Mouse (Mus musculus) lung, postnatal 36 days (tissue): ENCODE data around the gene Apol7c.
"Not testable (repeated sequence)": the region's sequence is repeated elsewhere in the genome, so short reads cannot be mapped to it uniquely, and the experiment has no call there.

Source experiments
- DNase-seq: peaks from one replicate; pipeline ENCODE4 v3.0.0; 2022; ENCODE audit warnings: mixed read lengths

Gene Apol7c

GRCm38 (mm10) chr15:77533216-77533615 lies at the start of gene Apol7c:
TSS of gene Apol7c (minus strand) at chr15:77533316.
- DNase-seq, result no peak

- peak; percentile 74 for DNase-seq
These were observed 48.6 kb upstream of the Apol7c start for GRCm38 (mm10) chr15:77581681-77582080.

GRCm38 (mm10) chr15:77579311-77579710 lies 46.2 kb upstream of the Apol7c start:
- no peak for DNase-seq

- DNase-seq, result no peak
These were observed 45.7 kb upstream of the Apol7c start for GRCm38 (mm10) chr15:77578801-77579200.

GRCm38 (mm10) chr15:77563219-77563618 lies 30.1 kb upstream of the Apol7c start:
- no peak for DNase-seq

- no peak for DNase-seq
These were observed 28.7 kb upstream of the Apol7c start, which contains the start of gene 1700025B11Rik for GRCm38 (mm10) chr15:77561792-77562191. TSS of gene 1700025B11Rik (minus strand) at chr15:77561892.

- DNase-seq, result not testable (repeated sequence)
These were observed 6.1 kb upstream of the Apol7c start for GRCm38 (mm10) chr15:77539221-77539620.

- peak; percentile 79 for DNase-seq
These were observed 9.8 kb downstream of the Apol7c start for GRCm38 (mm10) chr15:77523186-77523843.

GRCm38 (mm10) chr15:77520596-77520995 lies 12.5 kb downstream of the Apol7c start:
- not testable (repeated sequence) for DNase-seq

GRCm38 (mm10) chr15:77507966-77508365 lies 25.1 kb downstream of the Apol7c start, which contains the start of gene Apol11a:
TSS of gene Apol11a (plus strand) at chr15:77508271.
- DNase-seq, result not testable (repeated sequence)

GRCm38 (mm10) chr15:77494694-77495093 lies 38.4 kb downstream of the Apol7c start:
- not testable (repeated sequence) for DNase-seq

- DNase-seq, result not testable (repeated sequence)
These were observed 39.9 kb downstream of the Apol7c start for GRCm38 (mm10) chr15:77493181-77493580.

GRCm38 (mm10) chr15:77482140-77482794 lies 50.8 kb downstream of the Apol7c start:
- DNase-seq, result no peak

- DNase-seq, result not testable (repeated sequence)
These were observed 56.4 kb downstream of the Apol7c start, which contains the start of gene Apol10a for GRCm38 (mm10) chr15:77476693-77477092. TSS of gene Apol10a (plus strand) at chr15:77477047.
